Mouse (Mus musculus): ENCODE measurements around the gene Ift22.

DNA sequence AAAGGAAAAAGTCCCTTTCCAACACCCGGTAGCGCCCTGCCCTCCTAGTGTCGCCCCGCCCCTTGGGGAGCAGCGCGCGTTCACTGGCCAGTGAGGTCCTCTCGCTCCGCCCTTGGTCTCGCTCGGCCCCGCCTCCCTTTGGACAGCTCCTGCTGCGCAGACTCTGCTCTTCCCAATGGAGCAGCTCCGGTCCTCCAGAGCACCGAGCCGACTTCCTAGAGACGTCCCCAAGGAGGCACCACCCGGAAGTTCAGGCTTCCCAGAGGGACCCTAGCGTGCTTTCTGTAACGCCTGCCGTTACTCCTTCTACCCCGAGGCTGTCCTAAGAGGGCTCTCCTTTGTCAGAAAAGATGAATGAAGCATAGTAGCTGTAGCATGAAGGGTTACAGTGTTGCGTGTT lies 45.1 kb downstream of the Ift22 start, which contains the start of gene Fis1:
- TF ChIP-seq CTCF (IDR thresholded peaks at IDR 0.05; ENCODE audit: borderline replicate concordance, extremely low read depth, insufficient read depth, insufficient read length) (no peak), POLR2A (IDR thresholded peaks at IDR 0.05; ENCODE audit: borderline replicate concordance, extremely low read depth, insufficient read depth, insufficient read length, poor library complexity, severe bottlenecking) (peak; percentile 57; the same call in 1 of the 2 replicates)

Measured in brain, embryonic 14.5 days (tissue).